Mouse (Mus musculus): ENCODE measurements around the gene Cdk1. TPM values are rescaled to one million over a fixed set of nuclear protein-coding genes. Genes with fewer than 3 reads are reported as not detected.

Cdk1 gene
- total RNA-seq, 2 experiments from 2014 or later, result 2.6 to 3.3 TPM

DNA sequence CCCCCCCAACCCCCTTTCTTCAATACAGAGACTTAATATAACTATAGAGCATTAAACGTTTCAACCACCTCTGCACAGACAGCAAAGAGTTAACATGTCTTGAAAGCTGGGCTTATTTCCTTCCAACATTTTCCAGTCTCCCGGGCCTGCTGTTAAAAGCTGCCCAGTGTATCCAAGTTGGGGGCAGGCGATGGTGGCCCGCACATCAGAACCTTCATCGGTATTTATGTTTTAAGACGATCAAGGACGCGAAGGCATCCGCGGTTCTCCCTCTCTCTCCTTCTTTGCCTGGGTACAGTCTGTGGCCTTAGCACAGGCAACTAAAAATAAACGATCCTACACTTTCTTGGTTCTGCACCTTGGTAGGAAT lies 911 bp downstream of the Cdk1 start:
- DNase-seq (ENCODE audit: low spot score in 2 of 2), result no peak
- intact Hi-C loops (cut with DNase I), result no loop called here

- intact Hi-C loops (cut with DNase I), result no loop called here
- no peak for DNase-seq (ENCODE audit: low spot score in 2 of 2)
Measured at GRCm38 (mm10) chr10:69351071-69351841, 1.5 kb downstream of the Cdk1 start.

- DNase-seq (ENCODE audit: low spot score in 2 of 2), result no peak
- intact Hi-C loops (cut with DNase I), result no loop called here
Measured at GRCm38 (mm10) chr10:69348206-69348605, 4.5 kb downstream of the Cdk1 start.

GRCm38 (mm10) chr10:69342328-69342727 lies 10.4 kb downstream of the Cdk1 start:
- no peak for DNase-seq (ENCODE audit: low spot score in 2 of 2)
- intact Hi-C loops (cut with DNase I), result no loop called here

DNA sequence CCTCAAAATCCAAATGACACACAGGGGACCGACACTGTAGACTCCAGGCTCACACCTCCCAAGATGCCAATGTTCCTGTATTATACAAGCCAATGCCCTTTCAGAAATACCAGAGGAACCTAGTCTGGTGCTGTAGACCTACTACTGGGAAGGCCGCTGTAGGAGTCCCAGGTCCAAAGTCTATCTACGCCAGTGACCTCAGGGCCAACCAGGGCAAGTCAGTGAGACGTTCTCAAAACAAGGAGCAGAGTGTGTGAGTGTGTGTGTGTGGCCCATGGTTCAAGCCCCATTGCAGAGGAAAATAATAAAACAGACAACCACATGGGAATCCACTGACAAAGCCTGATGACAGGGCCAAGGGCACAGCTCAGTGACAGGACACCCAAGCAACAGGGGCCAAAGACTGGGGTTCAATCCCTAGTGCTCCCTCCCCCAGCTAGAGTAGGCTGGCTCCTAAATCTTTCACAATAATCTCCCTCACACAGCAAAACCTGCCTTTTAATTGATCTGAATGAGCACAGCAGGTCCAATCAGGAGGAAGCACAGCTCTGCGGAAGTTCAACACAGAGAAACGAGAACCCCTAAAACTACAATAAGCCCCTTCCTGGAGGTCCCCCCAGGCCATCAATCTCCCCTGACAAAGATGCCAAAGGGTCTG lies 11.0 kb downstream of the Cdk1 start:
- DNase-seq (ENCODE audit: low spot score in 2 of 2), result no peak
- intact Hi-C loops (cut with DNase I), result no loop called here

- intact Hi-C loops (cut with DNase I), result no loop called here
- no peak for DNase-seq (ENCODE audit: low spot score in 2 of 2)
Measured at GRCm38 (mm10) chr10:69340001-69340400, 12.7 kb downstream of the Cdk1 start.

DNA sequence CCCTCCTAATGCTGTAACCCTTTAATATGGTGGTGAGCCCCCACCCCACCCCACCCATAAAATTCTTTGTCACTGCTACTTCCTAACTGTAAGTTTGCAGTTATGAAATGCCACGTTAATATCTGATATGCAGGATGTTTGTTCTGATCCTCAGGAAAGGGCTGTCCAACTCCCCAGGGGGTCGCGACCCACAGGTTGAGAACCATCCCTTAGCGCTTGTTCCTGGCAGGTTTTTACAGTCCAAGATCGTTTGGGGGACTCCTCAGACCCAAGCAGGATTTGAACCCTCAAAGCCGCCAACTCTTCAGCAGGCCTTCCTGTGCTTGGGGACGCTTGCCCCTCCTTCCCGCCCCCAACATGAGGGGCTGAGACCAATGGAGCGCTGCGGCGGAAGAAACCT lies 16.5 kb downstream of the Cdk1 start:
- DNase-seq (ENCODE audit: low spot score in 2 of 2), result no peak
- intact Hi-C loops (cut with DNase I), result no loop called here

DNA sequence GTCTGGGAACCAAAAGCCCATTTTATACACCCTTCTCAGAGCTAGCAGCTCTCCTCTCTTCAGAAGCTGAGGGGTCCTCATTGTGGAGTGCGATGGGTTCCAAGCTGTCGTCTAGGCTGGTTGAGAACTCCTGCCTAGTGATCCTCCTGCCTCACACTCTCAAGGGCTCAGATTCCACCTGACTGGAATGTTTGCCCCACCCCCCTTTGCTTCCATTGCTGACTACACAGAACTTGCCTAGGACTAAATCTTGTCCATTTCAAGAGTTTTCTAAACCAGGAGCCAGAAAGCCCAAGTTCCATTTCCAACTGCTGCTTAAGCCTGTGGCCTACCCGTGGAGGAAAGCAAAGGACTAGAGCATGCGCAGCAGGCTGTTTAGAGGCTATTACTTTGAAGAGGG lies 17.1 kb downstream of the Cdk1 start:
- no peak for DNase-seq (ENCODE audit: low spot score in 2 of 2)
- intact Hi-C loops (cut with DNase I), result no loop called here

- intact Hi-C loops (cut with DNase I), result no loop called here
- DNase-seq (ENCODE audit: low spot score in 2 of 2), result peak in 1 of 2 experiments; percentile 20
Measured at GRCm38 (mm10) chr10:69335195-69335536, 17.6 kb downstream of the Cdk1 start.

GRCm38 (mm10) chr10:69334271-69335194 lies 18.2 kb downstream of the Cdk1 start:
- DNase-seq (ENCODE audit: low spot score in 2 of 2), result peak; percentile 26 to 41
- intact Hi-C loops (cut with DNase I), result no loop called here

DNA sequence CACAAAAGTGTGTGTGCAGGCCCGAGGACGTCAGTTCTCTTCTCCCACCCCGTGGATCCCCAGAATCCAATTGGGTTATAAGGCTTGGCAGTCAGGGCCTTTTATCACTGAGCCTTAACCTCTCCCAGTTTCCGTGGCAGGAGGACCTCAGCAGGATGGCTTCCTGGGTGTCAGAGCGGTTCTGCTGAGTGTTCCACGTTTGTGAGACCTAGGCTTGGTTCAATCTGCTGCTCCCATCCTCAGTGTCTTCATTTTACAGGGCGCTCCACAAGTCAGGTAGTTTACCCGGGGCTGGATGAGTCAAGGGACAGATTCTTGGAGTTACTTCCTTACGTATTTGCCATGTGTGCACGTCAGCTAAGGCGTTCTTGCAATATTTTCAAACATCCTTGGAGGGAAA lies 19.5 kb downstream of the Cdk1 start:
- DNase-seq (ENCODE audit: low spot score in 2 of 2), result no peak
- intact Hi-C loops (cut with DNase I), result no loop called here

DNA sequence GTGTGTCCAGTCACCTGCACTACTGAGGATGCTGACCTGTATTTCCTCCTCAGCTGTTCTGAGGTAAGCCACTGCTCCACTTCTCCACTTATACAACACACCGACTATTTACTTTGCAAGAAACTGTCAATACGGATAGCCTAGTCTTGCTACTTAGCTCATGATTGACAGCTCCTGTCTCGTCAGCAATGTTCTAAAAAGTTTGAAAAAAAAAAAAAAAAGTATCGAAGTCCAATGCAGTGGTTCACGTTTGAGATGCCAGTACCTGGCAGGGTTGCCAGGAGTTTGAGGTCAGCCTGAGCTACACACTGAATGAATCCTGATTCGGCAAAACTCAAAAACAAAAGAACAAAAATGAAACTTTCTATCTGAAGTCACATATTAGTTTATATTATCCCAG lies 21.5 kb downstream of the Cdk1 start:
- DNase-seq (ENCODE audit: low spot score in 2 of 2), result no peak
- intact Hi-C loops (cut with DNase I), result no loop called here

DNA sequence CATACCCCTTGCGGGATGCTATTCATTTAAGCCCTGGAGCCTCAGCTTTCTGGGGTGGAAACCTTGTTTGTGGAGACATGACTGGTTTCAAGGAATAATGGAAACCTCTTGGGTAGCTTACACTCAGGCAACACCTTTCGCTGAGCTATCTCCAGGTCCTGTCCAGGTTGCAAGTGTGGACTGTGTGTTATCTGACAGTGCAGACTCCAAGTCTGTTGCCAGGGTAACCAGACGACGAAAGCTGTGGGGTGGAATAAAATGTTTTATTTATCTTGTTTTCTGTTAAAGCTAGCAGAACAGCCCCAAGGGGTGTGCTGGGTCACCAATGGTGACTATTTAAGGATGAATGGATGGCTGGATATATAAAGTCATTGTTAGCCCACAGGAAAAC lies 24.1 kb downstream of the Cdk1 start:
- intact Hi-C loops (cut with DNase I), result no loop called here
- DNase-seq (ENCODE audit: low spot score in 2 of 2), result no peak

GRCm38 (mm10) chr10:69328029-69328655 lies 24.6 kb downstream of the Cdk1 start:
- intact Hi-C loops (cut with DNase I), result no loop called here
- DNase-seq (ENCODE audit: low spot score in 2 of 2), result no peak

DNA sequence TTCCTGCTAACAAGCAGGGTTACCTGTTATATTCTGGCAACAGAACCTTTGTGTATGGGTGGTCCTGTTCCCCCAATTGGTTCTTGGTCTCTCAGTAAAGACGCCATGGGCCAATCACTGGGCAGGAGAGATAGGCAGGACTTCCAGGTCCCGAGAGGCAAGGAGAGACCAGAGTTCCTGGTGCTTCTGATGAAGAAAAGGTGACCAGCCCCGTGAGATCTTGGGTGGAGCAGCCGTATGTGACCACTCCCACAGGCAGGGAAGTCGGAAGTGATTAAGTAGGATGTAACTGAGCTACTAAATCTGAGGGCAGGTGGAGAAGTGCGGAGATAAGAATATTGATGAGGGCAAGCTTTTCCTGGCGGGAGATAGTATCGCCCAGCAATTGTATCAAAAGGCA lies 25.4 kb downstream of the Cdk1 start:
- intact Hi-C loops (cut with DNase I), result no loop called here
- DNase-seq (ENCODE audit: low spot score in 2 of 2), result no peak

DNA sequence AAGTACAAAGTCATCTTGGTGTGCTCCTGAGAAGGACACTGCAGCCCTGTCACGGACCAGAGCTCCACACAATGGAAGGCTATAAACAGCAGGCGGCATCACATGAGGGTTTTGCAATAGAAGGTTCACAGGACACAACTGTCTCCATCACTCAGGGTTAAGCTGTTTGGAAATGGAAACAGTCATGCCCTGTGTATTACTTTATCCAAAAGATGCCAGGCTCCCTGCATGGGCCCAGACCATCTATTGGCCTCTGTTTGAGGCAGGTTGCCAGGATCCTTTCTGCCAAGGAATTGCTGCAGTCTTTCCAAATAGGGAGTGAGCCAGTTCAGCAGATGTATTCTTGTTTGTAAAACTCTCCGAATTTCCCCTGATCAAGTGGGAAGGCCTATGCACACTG lies 26.3 kb downstream of the Cdk1 start:
- intact Hi-C loops (cut with DNase I), result no loop called here
- DNase-seq (ENCODE audit: low spot score in 2 of 2), result peak; percentile 53 to 55

DNA sequence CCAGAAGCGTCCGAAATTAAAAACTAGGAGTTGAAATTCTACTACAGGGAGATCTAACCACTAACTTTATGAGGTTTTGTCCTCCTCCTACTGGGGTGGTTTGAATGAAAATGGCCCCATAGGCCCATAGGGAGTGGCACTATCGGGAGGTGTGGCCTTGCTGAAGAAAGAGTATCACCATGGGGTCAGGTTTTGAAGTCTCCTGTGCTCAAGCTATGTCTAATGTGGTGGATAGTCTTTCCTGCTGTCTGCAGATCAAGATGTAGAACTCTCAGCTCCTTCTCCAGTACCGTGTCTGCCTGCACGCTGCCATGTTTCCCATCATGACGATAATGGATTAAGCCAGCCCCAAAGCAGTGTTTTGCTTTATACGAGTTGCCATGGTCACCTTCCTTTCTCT lies 27.9 kb downstream of the Cdk1 start:
- intact Hi-C loops (cut with DNase I), result loop anchor here (5.0 kb wide), 1 partner anchor 138 kb away; no protein-coding TSS in a partner anchor
- no peak for DNase-seq (ENCODE audit: low spot score in 2 of 2)

GRCm38 (mm10) chr10:69323986-69324385 lies 28.8 kb downstream of the Cdk1 start:
- intact Hi-C loops (cut with DNase I), result loop anchor here (2.0 to 5.0 kb wide), 2 partner anchors 137 to 421 kb away; no protein-coding TSS in a partner anchor
- no peak for DNase-seq (ENCODE audit: low spot score in 2 of 2)

DNA sequence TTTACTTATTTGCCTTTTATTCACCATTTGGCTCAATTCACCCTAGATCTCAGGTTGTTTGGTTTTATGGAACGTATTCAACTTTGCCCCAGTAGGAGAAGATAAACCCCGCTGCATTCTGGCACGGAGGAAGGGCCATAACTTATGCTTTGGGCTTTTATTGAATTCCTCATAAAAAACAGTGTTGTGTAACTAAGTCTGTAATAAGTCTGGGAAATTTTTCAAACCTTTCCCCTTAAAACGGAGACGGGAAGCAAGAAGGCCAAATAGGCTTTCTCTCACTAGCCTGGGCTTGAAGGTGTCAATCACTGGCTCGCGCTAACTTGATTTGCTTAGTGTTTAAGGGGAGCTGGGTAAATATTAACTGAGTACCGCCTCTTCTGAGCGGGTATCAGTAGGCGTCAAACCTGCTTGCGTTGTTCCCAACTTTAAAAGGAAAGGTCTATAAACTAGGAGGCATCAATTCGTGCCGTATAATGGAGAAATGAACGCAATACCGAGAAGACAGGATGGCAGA lies 31.2 kb downstream of the Cdk1 start:
- intact Hi-C loops (cut with DNase I), result loop anchor here (2.0 to 5.0 kb wide), 2 partner anchors 134 to 419 kb away; no protein-coding TSS in a partner anchor
- DNase-seq (ENCODE audit: low spot score in 2 of 2), result no peak
